Mouse (Mus musculus) mesoderm, embryonic 11.5 days (tissue): Measurements from ENCODE around the gene Tma16.
A peak's percentile ranks its signal among the peaks of the same experiment; 100 is the strongest.

ENCODE experiments used
- DNase-seq: peaks from one replicate; pipeline ENCODE4 v3.0.0-alpha.2; 2012; ENCODE audit warnings: low read depth, low spot score

Gene Tma16

DNA sequence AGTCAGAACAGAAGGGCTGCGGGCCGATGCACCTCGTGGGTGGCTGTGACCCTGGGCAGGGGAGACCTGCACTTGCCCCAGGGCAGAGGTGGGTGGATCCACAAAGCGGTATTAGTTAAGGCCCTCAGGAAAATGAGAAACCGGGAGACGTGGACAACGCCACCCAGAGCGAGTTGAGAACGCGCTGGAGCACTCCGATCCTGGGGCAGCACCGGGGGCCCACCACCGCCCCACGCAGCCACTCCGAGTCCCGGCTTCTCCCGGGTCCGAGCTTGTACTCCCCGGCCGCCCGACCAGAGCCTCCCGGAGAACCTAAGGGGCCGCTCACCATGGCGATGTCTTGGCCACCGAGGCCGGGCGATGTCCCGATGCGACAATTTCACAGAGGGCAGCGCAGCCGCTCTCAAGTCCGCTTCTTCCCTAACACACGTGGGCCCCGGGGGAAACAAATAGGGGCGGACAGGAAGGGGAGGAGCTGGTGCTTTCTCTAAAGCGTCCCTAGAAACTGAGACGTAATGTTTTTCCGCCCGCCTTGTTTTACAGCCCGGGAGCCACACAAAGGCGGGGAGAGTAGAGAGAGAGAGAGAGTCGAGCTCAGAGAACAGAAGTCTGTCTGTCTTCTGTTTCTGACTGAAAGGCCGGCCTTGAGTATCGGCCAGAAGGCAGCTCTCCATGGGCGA lies at the start of gene Tma16:
Gene Tma16, minus strand, starts transcription at position 447 of the 680 bp plus-strand sequence.
- DNase-seq = peak; percentile 92

DNA sequence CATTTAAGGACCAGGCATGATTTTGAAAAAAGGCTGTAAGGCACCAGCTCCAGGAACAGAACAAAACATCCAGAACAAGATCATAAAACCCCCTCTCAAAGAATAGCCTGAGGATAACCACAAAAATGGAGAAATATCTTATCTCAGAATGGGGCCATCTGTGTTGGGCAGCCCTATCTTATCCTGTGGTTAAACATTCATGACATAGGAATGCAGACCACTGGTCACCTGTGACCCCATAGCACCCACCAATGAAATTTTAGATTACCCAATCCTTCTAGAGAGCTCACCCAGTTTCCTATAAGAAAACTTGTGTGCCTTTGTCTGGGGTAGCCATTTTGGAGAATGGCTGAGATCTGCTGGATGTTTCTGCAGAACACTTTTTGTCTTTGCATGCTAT lies 34.2 kb upstream of the Tma16 start:
- no peak for DNase-seq

DNA sequence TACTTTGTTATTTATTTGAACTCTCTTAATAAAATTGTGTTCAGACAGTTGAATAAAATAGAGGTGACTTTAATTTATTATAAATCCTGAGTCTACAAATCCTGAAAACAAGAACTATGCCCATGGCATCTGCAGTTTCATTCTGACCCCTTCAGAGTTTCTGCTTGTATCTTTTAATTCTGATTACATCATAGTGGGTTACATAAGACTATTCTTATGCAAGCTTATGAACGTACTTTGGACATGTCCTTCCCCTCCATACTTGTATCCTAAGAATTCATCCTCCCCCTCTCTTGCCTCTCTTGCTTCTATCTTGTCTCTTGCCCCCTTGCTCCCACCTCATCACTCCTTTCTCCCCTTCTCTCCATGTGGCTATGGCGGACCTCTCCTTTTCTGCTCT lies 32.8 kb upstream of the Tma16 start:
- DNase-seq = no peak

DNA sequence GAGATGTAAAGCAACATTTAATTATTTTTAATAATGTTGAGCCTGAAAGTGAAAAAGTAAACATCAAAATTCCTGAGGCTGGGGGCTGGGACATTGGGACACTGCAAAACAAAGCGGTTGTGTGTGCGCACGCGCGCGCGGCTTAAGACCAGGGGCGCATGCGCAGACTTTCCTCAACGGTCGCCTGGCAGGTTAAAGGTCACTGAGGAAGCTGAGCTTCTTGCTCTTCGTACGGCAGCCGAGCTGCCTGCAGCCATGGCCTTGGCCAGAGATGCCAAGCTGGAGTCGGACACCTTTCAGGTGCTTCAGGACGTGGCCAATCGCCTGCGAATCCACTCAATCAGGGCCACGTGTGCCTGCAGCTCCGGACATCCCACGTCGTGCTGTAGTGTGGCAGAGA lies 25.2 kb upstream of the Tma16 start, which contains the start of gene Tktl2:
Gene Tktl2, plus strand, starts transcription at position 220 of the 400 bp plus-strand sequence.
- no peak for DNase-seq

DNA sequence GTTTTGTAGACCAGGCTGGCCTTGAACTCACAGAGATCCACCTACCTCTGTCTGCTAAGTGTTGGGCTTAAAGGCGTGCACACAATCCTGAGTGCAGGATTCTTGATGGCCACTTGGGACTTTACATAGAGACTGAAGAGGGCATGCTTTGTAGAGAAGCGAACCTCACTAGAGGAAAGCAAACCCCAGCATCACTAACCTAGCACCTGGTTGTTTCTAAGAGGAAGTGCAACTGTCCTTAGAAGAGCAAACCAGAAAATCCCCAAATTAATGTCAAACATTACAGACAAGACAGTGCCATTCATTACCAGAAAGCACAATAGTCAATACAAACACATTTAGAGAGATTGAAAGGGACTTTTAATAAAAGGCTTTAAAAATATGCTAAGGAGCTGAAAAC lies 17.1 kb upstream of the Tma16 start:
- DNase-seq = no peak

DNA sequence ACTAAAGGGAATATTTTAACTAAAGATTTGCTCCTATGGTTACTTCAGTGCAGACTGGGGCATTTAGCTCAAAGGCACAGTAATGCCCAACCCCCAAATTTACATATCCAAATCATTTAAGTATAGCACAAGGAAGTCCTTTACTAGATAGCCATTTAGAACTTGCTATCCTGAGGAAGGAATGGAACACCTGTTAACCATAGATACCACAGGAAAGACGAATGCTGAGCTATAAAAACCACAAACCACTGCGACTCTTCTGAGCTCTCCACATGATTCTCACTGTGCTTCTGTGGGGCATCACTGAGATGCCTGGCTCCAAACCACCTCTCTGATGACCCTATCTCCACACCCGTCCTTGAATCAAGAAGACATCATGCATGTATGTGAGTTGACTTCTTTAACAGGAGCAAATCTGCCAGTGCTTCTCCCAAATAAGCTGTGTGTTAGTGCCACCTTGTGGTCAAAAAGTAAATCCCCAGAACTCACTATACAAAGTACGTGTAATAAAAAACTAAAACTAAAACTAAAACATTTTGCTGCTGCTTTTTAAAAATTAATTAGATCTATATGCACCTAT lies 10.8 kb upstream of the Tma16 start:
- peak; percentile 67 for DNase-seq

DNA sequence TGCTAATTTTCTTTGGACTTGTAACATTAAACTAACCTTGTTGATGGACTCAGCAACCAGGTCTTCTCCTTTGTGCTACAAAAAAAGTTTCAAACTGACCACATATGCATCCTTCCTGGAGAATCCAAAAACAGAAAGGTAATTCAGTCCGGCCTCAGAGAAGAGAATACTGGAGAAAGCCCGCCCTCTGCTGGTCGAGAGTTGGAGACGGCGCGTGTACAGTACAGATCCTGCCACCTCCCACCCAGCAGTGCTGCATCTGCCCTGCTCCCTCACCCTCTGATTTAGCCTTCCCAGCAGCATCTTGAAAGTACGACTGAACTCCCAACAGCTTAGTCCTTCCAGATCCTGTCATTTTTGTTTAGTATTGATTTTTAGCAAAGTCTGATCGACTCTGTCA lies 9.4 kb upstream of the Tma16 start:
- peak; percentile 68 for DNase-seq

DNA sequence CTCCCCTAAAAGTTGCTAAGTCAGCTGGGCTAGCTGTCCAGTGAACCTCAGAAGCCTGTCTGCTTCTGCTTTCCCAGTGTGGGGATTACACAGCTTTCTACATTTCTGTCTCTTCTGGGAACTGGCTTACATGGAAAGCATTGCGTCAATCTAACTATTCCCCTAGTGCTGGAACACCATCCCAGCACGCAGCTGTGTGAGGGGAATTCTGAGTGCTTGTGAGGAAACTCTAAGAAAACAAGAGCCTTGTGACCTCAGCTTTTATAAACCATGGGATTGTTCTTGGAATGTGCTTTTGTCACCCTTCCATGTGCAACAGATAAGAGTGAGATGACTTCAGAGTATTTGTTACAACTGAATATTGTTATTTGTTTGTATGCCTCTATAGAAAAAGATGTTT lies 8.2 kb upstream of the Tma16 start:
- no peak for DNase-seq

DNA sequence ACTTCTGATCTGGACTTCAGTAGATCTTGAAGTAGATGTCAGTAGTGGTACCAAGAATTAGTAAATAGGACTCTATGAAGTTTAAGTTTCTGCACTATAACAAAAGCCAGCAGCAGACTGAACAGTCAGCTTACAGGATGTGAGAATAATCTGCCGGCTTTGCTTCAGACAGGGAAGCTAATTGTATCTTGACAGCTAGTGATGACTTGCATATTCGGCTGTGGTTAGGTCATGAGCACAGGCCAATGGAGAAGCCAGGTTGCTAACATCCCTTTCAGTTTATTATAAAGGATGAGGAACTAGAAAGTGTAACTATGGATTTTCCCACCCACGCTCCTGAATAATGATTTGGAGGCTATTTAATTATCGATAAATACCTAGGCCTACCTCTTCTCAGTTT lies 4.3 kb upstream of the Tma16 start:
- no peak for DNase-seq

DNA sequence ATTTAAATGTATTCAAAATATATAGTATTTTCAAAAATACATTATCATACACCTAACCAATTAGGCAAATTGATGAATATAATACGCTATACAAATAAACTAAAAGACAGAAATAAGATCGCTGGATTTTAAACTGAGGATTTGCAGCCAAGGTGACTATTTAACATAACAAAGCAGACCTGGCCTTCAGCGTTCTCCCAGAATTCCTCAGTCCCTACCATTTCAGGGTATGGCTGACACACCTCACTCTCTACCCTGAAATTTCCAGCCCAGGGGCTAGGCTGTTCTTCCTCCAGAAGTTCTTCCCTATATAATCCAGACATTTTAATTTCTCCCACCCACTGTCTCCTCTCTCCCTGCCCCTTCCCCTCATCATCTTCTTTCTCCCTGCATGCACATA lies 2.2 kb upstream of the Tma16 start:
- no peak for DNase-seq

DNA sequence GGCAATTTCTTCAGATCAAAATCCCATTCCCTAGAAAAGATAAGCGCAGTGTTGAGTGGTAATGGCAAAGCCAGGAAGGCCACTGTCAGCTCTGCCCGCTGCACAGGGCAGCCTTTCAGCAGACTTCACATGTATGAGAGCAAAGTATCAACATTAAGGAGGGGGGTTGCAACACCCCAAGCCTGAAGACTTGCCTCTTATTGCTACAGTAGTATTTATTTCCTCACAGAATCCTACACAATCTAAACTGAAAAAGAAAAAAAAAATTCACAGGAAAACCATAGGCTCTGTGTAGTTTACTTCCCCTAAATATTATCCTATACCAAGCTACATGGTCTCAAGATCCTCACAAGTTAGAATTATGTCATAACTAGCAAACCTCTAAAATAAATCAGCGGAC lies 9.4 kb downstream of the Tma16 start:
- no peak for DNase-seq

DNA sequence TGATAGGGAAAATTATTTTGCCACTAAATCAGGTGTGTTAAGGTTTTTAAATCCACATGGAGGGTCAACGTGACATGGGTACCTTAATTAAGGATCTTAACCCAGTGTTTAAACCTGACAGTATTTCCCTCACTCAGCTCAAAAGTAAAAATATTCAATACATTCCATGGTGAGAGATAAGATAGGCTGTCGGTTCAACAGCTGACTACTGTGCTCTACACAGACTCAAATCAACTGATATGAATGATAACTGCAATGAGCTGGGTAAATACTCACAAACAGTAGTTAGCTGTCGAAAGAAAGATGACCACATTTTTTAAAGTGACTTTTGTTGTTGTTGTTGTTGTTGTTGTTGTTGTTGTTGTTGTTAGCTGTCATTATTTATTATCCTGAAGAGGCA lies 16.5 kb downstream of the Tma16 start:
- no peak for DNase-seq

DNA sequence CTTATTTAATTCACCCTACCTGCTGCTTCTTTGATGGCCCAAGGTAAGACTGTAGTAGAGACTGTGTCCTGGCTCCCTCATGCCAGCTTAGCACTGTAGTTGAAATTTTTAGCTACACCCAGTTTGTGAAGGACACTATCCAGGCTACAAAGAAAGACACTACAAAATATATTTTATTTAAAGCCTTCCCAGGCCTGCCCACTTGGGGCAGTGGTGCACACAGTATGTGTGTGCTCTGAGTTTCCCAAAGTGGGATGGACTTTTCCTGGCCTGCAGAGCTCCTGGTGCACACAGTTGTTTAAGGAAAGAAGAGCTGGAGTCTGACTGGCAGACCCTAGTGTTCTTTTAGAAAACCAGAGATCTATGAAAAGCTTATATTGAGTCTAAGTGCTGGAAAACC lies 29.3 kb downstream of the Tma16 start:
- DNase-seq = no peak

DNA sequence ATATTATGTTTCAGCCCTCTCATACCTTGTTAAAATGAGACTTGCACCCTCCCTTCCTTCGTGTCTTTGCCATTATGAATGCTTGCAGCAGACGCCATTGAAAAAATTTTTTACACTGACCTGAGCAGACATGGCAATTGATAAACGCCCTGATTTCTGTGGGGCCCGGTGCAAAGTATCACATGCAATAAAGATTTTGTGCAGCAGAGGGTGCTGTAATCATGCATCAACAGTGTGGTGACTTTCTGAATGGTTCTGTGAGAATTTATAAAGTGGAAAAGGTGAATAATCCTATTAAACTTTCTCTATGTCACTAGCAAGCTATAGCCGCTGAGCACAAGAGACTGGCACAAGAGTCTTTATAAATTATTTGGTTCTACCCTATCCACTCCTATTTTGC lies 35.6 kb downstream of the Tma16 start:
- peak; percentile 35 for DNase-seq

DNA sequence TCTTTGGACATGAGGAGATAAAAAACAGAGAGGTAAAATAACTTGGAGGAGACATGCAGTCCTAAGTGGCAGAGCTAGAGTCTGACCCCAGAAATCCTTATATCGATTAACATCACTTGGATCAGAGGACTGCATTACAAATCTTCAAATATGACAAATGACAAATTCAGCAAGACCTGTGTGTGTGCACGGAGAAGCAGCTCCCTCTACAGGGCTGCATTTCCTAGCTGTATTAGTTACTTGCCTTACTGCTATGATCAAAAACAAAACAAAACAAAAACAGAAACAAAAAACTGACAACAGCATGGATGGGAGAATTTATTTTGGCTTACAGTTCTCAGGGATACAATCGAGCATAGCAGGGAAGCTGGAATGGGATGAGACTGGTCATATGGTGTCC lies 41.0 kb downstream of the Tma16 start:
- no peak for DNase-seq

DNA sequence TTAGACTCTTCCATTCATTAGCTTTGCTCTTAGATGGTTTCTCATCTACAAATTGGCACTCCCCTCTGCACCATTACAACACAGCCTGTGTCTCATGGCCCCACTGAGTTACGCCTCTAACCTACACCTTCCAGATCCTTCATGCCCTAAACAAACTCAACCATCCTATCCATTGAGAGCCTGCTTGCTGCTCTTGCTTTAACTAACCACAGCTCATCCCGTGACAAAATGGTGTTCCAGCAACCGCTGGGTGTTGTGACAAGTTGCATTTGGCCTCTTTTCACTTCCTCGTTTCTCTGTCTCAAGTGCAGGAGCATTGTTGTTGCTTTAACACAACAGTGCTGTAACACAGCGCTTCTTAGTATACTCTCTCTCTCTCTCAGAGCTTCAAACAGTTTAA lies 42.2 kb downstream of the Tma16 start:
- DNase-seq = no peak

DNA sequence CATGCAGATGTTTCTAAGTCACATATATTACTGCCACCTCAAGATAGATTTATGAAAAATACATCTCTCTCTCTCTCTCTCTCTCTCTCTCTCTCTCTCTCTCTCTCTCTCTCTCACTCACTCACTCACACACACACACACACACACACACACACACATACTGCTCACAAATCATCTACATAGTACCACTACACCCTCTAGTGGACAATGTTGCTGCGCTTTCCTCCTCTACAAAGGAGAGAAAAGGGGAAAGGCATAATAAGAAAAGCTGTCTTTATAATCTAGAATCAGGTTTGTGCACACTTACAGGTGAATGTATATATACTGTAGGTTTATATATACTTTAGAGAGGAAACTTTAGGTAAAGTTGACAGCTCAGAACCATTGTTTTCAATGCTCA lies 43.6 kb downstream of the Tma16 start:
- DNase-seq = peak; percentile 13

DNA sequence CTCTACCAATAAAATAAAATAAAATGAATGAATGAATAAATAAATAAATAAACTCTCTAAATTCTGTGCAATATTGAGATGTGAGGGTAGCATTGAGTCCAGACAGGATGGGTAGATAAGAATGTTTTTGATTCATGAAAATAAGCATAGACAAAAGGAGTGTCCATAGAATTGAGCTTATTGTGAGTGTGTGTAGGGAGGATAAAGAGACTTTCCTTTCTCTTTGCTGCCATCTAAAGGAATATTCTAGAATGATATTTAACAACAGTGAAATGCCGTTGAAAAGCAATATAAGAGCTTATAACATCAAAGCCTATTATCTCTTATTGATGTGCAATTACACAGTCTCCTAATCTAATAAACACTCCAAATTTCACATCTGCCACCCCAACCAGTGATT lies 45.2 kb downstream of the Tma16 start:
- no peak for DNase-seq

DNA sequence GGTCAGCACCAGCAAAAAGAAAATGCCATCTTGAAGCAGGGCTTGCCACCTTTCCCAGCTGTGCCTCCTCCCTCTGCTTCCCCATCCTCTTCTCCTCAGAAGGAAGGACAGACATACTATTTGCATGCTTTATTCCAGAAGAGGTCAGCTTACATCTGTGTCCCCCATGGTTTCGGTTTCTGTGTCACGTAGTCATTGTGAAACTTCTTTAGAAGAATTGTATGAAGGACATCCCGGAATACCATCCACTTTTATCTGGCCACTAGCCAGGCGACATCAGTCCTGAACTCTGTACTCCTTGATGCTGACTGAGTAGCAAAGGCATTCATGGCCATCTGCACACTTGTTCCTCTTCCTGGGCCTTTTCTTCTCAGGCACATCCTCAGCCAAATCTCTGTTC lies 47.9 kb downstream of the Tma16 start:
- DNase-seq = no peak

DNA sequence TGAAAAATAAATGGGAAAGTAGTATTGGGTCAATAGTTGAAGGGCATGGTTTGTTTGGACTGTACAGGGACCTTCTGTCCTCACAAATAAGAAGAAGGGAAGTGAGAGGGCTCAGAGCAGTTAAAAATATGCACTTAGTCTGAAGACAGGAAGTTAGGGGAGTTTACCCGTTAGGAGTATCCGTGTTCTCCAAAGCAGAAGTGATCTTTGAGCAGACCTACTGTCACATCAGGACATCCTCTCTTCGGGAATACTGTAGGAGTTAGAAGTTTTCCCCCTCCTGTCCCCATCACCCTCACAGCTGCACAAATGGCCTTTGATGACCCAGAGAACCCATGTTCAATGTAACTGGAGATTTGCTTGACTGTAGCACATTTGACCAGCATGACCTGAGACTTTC lies 48.4 kb downstream of the Tma16 start:
- no peak for DNase-seq

DNA sequence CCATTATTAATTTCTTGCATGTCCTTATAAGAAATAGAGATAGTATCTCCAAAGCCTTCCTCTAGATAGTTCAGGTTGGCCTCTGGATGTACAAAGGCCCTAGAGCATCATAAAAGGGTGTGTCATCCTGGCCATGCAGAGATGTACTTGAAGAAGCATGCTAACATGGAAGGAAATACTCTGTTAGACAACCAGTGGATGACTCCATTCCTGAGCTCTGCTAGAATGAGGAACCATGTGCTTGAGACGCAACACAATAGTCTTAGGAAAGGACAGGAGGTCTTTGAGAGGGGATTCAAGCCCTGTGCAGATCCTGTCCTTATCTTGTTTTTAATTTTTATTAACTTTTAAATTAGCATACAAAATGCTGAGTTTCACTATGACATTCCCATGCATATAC lies 49.5 kb downstream of the Tma16 start:
- DNase-seq = no peak

DNA sequence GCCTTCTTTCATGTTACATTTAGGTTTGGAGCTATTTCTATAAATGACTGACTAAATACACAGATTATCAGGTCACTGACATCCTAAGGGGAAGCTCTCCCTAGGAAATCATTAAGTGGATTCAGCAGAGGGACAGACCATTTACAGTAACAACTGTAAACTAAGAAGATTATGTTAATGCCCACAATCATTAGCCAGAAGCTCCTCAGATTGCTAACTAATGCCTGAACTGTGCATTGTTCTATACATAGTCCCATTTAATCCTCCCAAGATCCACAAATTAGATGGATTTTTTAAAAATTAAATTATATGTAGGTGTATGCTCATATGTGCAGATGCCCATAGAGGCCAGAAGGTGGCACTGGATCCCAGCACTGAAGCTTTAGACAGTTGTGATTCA lies 52.8 kb downstream of the Tma16 start:
- DNase-seq = no peak

DNA sequence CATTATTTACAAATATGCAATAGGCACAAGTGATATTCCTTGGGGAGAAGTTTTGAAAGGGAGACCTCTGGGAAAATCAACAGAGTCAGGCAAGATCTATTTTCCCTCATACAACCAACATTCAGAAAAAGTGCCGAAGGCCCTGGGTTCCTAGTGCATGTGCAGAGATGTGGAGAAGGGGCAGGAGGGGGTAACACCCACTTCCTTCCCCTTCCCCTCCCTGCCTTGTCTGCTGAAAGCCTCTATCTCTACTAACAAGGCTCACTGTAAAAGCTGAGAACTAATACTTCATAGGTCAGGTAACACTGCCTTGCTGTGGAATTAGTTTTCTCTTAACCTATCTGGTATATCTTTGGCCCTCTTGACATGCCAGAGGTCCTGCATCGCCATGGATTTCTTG lies 55.7 kb downstream of the Tma16 start:
- no peak for DNase-seq
